Mouse (Mus musculus): ENCODE measurements around the gene Arhgap4. TPM values are rescaled to one million over a fixed set of nuclear protein-coding genes. Genes with fewer than 3 reads are reported as not detected.

Arhgap4 gene
- polyA plus RNA-seq, 1 experiment, result 583 TPM

GRCm38 (mm10) chrX:73911156-73911555 is 10.5 kb downstream of the Arhgap4 start:
- WGBS, result under 1% methylated on average over 15 of the region's 26 CpGs
- Histone ChIP-seq H3K36me3 (ENCODE audit: control insufficient read depth, insufficient read depth, low read length) (peaks cover 4% of the 10 kb centered on the region; the same call in 1 of the 2 replicates), H3K27me3 (ENCODE audit: control insufficient read depth, insufficient read depth, low read length) (no peaks in the 10 kb centered on the region), H3K4me1 (replicated peaks; ENCODE audit: control insufficient read depth, insufficient read depth, low read length) (peaks cover 26% of the 10 kb centered on the region), H3K27ac (ENCODE audit: control insufficient read depth, insufficient read depth, low read length) (peak overlapping the region; percentile 99), H3K4me3 (ENCODE audit: control insufficient read depth, insufficient read depth, low read length) (peak overlapping the region; percentile 89)
- peak; percentile 78 for DNase-seq
- TF ChIP-seq POLR2A (IDR thresholded peaks at IDR 0.05; ENCODE audit: control insufficient read depth, extremely low read depth, insufficient read depth, low read length, poor library complexity), result peak; percentile 90
- no peak for TF ChIP-seq CTCF (IDR thresholded peaks at IDR 0.05; ENCODE audit: borderline replicate concordance, control insufficient read depth, extremely low read depth, insufficient read depth, low read length, poor library complexity)

DNA sequence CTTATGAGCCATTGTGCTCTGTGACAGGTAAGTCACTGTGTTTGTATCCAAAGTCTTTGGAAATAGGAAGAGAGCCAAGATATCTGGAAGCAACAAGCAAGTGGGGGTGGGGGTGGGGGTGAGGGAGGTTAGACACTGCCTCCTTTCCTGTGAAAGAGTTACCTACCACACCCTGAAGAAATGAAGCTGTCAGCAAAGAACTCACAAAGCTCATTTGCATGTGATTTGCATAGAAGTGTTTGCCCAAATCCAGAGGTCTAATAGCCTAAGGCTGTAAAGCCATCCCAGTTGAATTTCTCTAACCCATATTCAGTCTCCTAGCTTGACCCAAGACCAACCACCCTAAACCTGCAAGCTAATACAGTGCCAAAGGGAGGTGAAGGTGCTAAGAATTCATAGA is 11.2 kb downstream of the Arhgap4 start:
- H3K27me3 ChIP-seq (ENCODE audit: control insufficient read depth, insufficient read depth, low read length), result no peaks in the 10 kb centered on the region
- H3K36me3 ChIP-seq (ENCODE audit: control insufficient read depth, insufficient read depth, low read length), result peaks cover 11% of the 10 kb centered on the region; the same call in 1 of the 2 replicates
- DNase-seq, result no peak
- TF ChIP-seq POLR2A (IDR thresholded peaks at IDR 0.05; ENCODE audit: control insufficient read depth, extremely low read depth, insufficient read depth, low read length, poor library complexity), result no peak
- no peak for TF ChIP-seq CTCF (IDR thresholded peaks at IDR 0.05; ENCODE audit: borderline replicate concordance, control insufficient read depth, extremely low read depth, insufficient read depth, low read length, poor library complexity)
- H3K4me3 ChIP-seq (ENCODE audit: control insufficient read depth, insufficient read depth, low read length), result peak overlapping the region; percentile 89
- peaks cover 25% of the 10 kb centered on the region for H3K4me1 ChIP-seq (replicated peaks; ENCODE audit: control insufficient read depth, insufficient read depth, low read length)
- H3K27ac ChIP-seq (ENCODE audit: control insufficient read depth, insufficient read depth, low read length), result peak overlapping the region; percentile 99

- H3K4me1 ChIP-seq (replicated peaks; ENCODE audit: control insufficient read depth, insufficient read depth, low read length), result peaks cover 24% of the 10 kb centered on the region
- H3K4me3 ChIP-seq (ENCODE audit: control insufficient read depth, insufficient read depth, low read length), result peak overlapping the region; percentile 41
- 8% methylated on average over 1 of the region's 1 CpGs for WGBS
- DNase-seq, result no peak
- H3K36me3 ChIP-seq (ENCODE audit: control insufficient read depth, insufficient read depth, low read length), result peaks cover 15% of the 10 kb centered on the region; the same call in 1 of the 2 replicates
- TF ChIP-seq POLR2A (IDR thresholded peaks at IDR 0.05; ENCODE audit: control insufficient read depth, extremely low read depth, insufficient read depth, low read length, poor library complexity) (no peak), CTCF (IDR thresholded peaks at IDR 0.05; ENCODE audit: borderline replicate concordance, control insufficient read depth, extremely low read depth, insufficient read depth, low read length, poor library complexity) (no peak)
- H3K27ac ChIP-seq (ENCODE audit: control insufficient read depth, insufficient read depth, low read length), result peak overlapping the region; percentile 74
- no peaks in the 10 kb centered on the region for H3K27me3 ChIP-seq (ENCODE audit: control insufficient read depth, insufficient read depth, low read length)
These were observed 11.6 kb downstream of the Arhgap4 start for GRCm38 (mm10) chrX:73910049-73910448.

GRCm38 (mm10) chrX:73897959-73898358 is 23.7 kb downstream of the Arhgap4 start:
- Histone ChIP-seq H3K36me3 (ENCODE audit: control insufficient read depth, insufficient read depth, low read length) (peaks cover 46% of the 10 kb centered on the region), H3K27ac (ENCODE audit: control insufficient read depth, insufficient read depth, low read length) (no peak overlapping the region), H3K27me3 (ENCODE audit: control insufficient read depth, insufficient read depth, low read length) (no peaks in the 10 kb centered on the region), H3K4me3 (ENCODE audit: control insufficient read depth, insufficient read depth, low read length) (no peak overlapping the region), H3K4me1 (replicated peaks; ENCODE audit: control insufficient read depth, insufficient read depth, low read length) (no peaks in the 10 kb centered on the region)
- 98% methylated on average over 3 of the region's 3 CpGs for WGBS
- no peak for TF ChIP-seq POLR2A (IDR thresholded peaks at IDR 0.05; ENCODE audit: control insufficient read depth, extremely low read depth, insufficient read depth, low read length, poor library complexity)
- no peak for TF ChIP-seq CTCF (IDR thresholded peaks at IDR 0.05; ENCODE audit: borderline replicate concordance, control insufficient read depth, extremely low read depth, insufficient read depth, low read length, poor library complexity)
- DNase-seq, result no peak

- TF ChIP-seq POLR2A (IDR thresholded peaks at IDR 0.05; ENCODE audit: control insufficient read depth, extremely low read depth, insufficient read depth, low read length, poor library complexity) (no peak), CTCF (IDR thresholded peaks at IDR 0.05; ENCODE audit: borderline replicate concordance, control insufficient read depth, extremely low read depth, insufficient read depth, low read length, poor library complexity) (no peak)
- WGBS, result 37% methylated on average over 2 of the region's 2 CpGs
- H3K4me3 ChIP-seq (ENCODE audit: control insufficient read depth, insufficient read depth, low read length), result no peak within 1 kb of the TSS
- peaks cover 46% of the 10 kb centered on the region for H3K36me3 ChIP-seq (ENCODE audit: control insufficient read depth, insufficient read depth, low read length)
- no peaks in the 10 kb centered on the region for H3K4me1 ChIP-seq (replicated peaks; ENCODE audit: control insufficient read depth, insufficient read depth, low read length)
- peak; percentile 49 for DNase-seq
- no peak within 1 kb of the TSS for H3K27ac ChIP-seq (ENCODE audit: control insufficient read depth, insufficient read depth, low read length)
- no peaks in the 10 kb centered on the region for H3K27me3 ChIP-seq (ENCODE audit: control insufficient read depth, insufficient read depth, low read length)
These were observed 26.0 kb downstream of the Arhgap4 start, which contains the start of gene L1cam for GRCm38 (mm10) chrX:73895719-73896118. TSS of gene L1cam (minus strand) at chrX:73896105.

DNA sequence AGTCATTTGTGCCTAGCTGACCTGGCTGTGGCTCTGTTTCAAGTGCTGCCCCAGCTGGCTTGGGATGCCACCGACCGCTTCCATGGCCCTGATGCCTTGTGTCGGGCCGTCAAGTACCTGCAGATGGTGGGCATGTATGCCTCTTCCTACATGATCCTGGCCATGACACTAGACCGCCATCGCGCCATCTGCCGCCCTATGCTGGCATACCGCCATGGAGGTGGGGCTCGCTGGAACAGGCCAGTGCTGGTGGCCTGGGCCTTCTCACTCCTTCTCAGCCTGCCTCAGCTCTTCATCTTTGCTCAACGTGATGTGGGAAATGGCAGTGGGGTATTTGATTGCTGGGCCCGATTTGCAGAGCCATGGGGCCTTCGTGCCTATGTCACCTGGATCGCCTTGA is 28.8 kb downstream of the Arhgap4 start:
- no peak for DNase-seq
- WGBS, result 92% methylated on average over 11 of the region's 14 CpGs

More for the DNA sequence above, 28.8 kb downstream of the Arhgap4 start:
- H3K4me3 ChIP-seq (ENCODE audit: control insufficient read depth, insufficient read depth, low read length), result no peak overlapping the region
- TF ChIP-seq POLR2A (IDR thresholded peaks at IDR 0.05; ENCODE audit: control insufficient read depth, extremely low read depth, insufficient read depth, low read length, poor library complexity) (no peak), CTCF (IDR thresholded peaks at IDR 0.05; ENCODE audit: borderline replicate concordance, control insufficient read depth, extremely low read depth, insufficient read depth, low read length, poor library complexity) (no peak)
- no peaks in the 10 kb centered on the region for H3K27me3 ChIP-seq (ENCODE audit: control insufficient read depth, insufficient read depth, low read length)
- H3K4me1 ChIP-seq (replicated peaks; ENCODE audit: control insufficient read depth, insufficient read depth, low read length), result no peaks in the 10 kb centered on the region
- H3K36me3 ChIP-seq (ENCODE audit: control insufficient read depth, insufficient read depth, low read length), result peaks cover 36% of the 10 kb centered on the region
- H3K27ac ChIP-seq (ENCODE audit: control insufficient read depth, insufficient read depth, low read length), result no peak overlapping the region

All from thymus, adult 2 months (tissue).